Mouse (Mus musculus) neural tube, embryonic 15.5 days (tissue): Measurements from ENCODE around the gene Elmsan1. TPM values are rescaled to one million over a fixed set of nuclear protein-coding genes. Genes with fewer than 3 reads are reported as not detected.
"Not testable (repeated sequence)": the region's sequence is repeated elsewhere in the genome, so short reads cannot be mapped to it uniquely, and the experiment has no call there.

Source experiments
- ATAC-seq: fragments of 200-750 bp; cut with Nextera tagmentation; 2 replicates; pipeline ENCODE4 v1.8.0; 2017; ENCODE audit warnings: mild to moderate bottlenecking, moderate TSS enrichment, moderate library complexity; ENCODE audit not compliant: low FRiP score
- H3K27ac ChIP-seq: fragments of 300-500 bp; sonication (generic); replicated peaks from 2 replicates; pipeline ENCODE4 v1.5.1; 2015; ENCODE audit warnings: mild to moderate bottlenecking, inconsistent platforms
- H3K27me3 ChIP-seq: fragments of 300-500 bp; sonication (generic); replicated peaks from 2 replicates; pipeline ENCODE4 v1.6.1; 2015; ENCODE audit warnings: inconsistent platforms
- H3K36me3 ChIP-seq: fragments of 300-500 bp; sonication (generic); 2 replicates; pipeline ENCODE4 v1.6.1; 2015; ENCODE audit warnings: inconsistent platforms
- H3K4me1 ChIP-seq: fragments of 300-500 bp; sonication (generic); 2 replicates; pipeline ENCODE4 v1.6.1; 2015; ENCODE audit warnings: inconsistent platforms
- H3K4me2 ChIP-seq: fragments of 300-500 bp; sonication (generic); 2 replicates; pipeline ENCODE4 v1.6.1; 2015; ENCODE audit warnings: inconsistent platforms, mild to moderate bottlenecking, moderate library complexity
- H3K4me3 ChIP-seq: fragments of 300-500 bp; sonication (generic); replicated peaks from 2 replicates; pipeline ENCODE4 v1.5.1; 2015; ENCODE audit warnings: mild to moderate bottlenecking, inconsistent platforms
- H3K9ac ChIP-seq: fragments of 300-500 bp; sonication (generic); replicated peaks from 2 replicates; pipeline ENCODE4 v1.6.1; 2015; ENCODE audit warnings: mild to moderate bottlenecking, inconsistent platforms
- H3K9me3 ChIP-seq: fragments of 300-500 bp; sonication (generic); replicated peaks from 2 replicates; pipeline ENCODE4 v1.6.1; 2016; ENCODE audit warnings: inconsistent platforms
- WGBS: fragments of 180-500 bp; shearing (Covaris S2); methylation state at CpG from one replicate; pipeline ENCODE4 v1.1.7; 2015; ENCODE audit warnings: mixed read lengths; 5-methylcytosine and 5-hydroxymethylcytosine counted together
- polyA plus RNA-seq: library from polyadenylated mRNA; unstranded; fragments of >200 nt; fragmentation: Nextera tagmentation; extraction: Ambion mirVana; gene quantifications from 2 replicates; pipeline ENCODE4 v1.2.1, GENCODE M21; 2015

Gene Elmsan1
- polyA plus RNA-seq: 4.0 and 5.4 TPM in 2 replicates

GRCm38 (mm10) chr12:84218289-84219120 is at the start of gene Elmsan1:
Gene Elmsan1, minus strand, starts transcription at chr12:84218881.
- peak within 1 kb of the TSS; percentile 57 for H3K9ac ChIP-seq
- WGBS: under 1% methylated on average over 82 of the region's 82 CpGs
- 0 out of 2 replicates have a peak, but pooled peaks cover 5% of the 10 kb centered on the region for H3K27me3 ChIP-seq
- H3K4me1 ChIP-seq: peaks cover 55% of the 10 kb centered on the region
- no peaks in the 10 kb centered on the region for H3K9me3 ChIP-seq
- peak; percentile 80 for ATAC-seq
- H3K4me2 ChIP-seq: peak within 1 kb of the TSS; percentile 96
- no peaks in the 10 kb centered on the region for H3K36me3 ChIP-seq
- H3K27ac ChIP-seq: peak within 1 kb of the TSS; percentile 77
- H3K4me3 ChIP-seq: peak within 1 kb of the TSS; percentile 65

- H3K9me3 ChIP-seq: no peaks in the 10 kb centered on the region
- no peaks in the 10 kb centered on the region for H3K36me3 ChIP-seq
- no peak overlapping the region for H3K4me3 ChIP-seq
- no peak for ATAC-seq
- no peaks in the 10 kb centered on the region for H3K27me3 ChIP-seq
- no peak overlapping the region for H3K9ac ChIP-seq
- no peak overlapping the region for H3K27ac ChIP-seq
- H3K4me1 ChIP-seq: no peaks in the 10 kb centered on the region
- 70% methylated on average over 2 of the region's 2 CpGs for WGBS
- no peak overlapping the region for H3K4me2 ChIP-seq
These were observed 48.6 kb upstream of the Elmsan1 start for GRCm38 (mm10) chr12:84267264-84267663.

GRCm38 (mm10) chr12:84260363-84260762 is 41.7 kb upstream of the Elmsan1 start:
- Histone ChIP-seq H3K27ac (no peak overlapping the region), H3K27me3 (no peaks in the 10 kb centered on the region), H3K9me3 (no peaks in the 10 kb centered on the region), H3K36me3 (no peaks in the 10 kb centered on the region), H3K4me1 (no peaks in the 10 kb centered on the region), H3K9ac (no peak overlapping the region), H3K4me2 (no peak overlapping the region), H3K4me3 (no peak overlapping the region)
- WGBS: 28% methylated on average over 7 of the region's 7 CpGs
- no peak for ATAC-seq

GRCm38 (mm10) chr12:84254886-84255285 is 36.2 kb upstream of the Elmsan1 start:
- no peak for ATAC-seq
- Histone ChIP-seq H3K27ac (no peak overlapping the region), H3K9me3 (no peaks in the 10 kb centered on the region), H3K36me3 (no peaks in the 10 kb centered on the region), H3K4me2 (no peak overlapping the region), H3K9ac (no peak overlapping the region), H3K4me1 (no peaks in the 10 kb centered on the region), H3K4me3 (no peak overlapping the region), H3K27me3 (no peaks in the 10 kb centered on the region)
- WGBS: 79% methylated on average over 5 of the region's 5 CpGs

- Histone ChIP-seq H3K9me3 (no peaks in the 10 kb centered on the region), H3K9ac (no peak overlapping the region), H3K27me3 (no peaks in the 10 kb centered on the region), H3K4me1 (no peaks in the 10 kb centered on the region), H3K27ac (no peak overlapping the region), H3K36me3 (no peaks in the 10 kb centered on the region), H3K4me2 (no peak overlapping the region), H3K4me3 (no peak overlapping the region)
- 92% methylated on average over 5 of the region's 5 CpGs for WGBS
- no peak for ATAC-seq
These were observed 34.1 kb upstream of the Elmsan1 start for GRCm38 (mm10) chr12:84252811-84253210.

- no peak overlapping the region for H3K4me3 ChIP-seq
- WGBS: 7% methylated on average over 3 of the region's 3 CpGs
- no peak for ATAC-seq
- H3K4me1 ChIP-seq: no peaks in the 10 kb centered on the region
- no peak overlapping the region for H3K9ac ChIP-seq
- no peaks in the 10 kb centered on the region for H3K9me3 ChIP-seq
- no peak overlapping the region for H3K4me2 ChIP-seq
- no peaks in the 10 kb centered on the region for H3K36me3 ChIP-seq
- H3K27me3 ChIP-seq: no peaks in the 10 kb centered on the region
- no peak overlapping the region for H3K27ac ChIP-seq
These were observed 30.5 kb upstream of the Elmsan1 start for GRCm38 (mm10) chr12:84249217-84249616.

GRCm38 (mm10) chr12:84245683-84246082 is 27.0 kb upstream of the Elmsan1 start:
- Histone ChIP-seq H3K4me3 (no peak overlapping the region), H3K9me3 (no peaks in the 10 kb centered on the region), H3K27ac (no peak overlapping the region), H3K9ac (no peak overlapping the region), H3K27me3 (no peaks in the 10 kb centered on the region), H3K36me3 (no peaks in the 10 kb centered on the region), H3K4me2 (no peak overlapping the region), H3K4me1 (no peaks in the 10 kb centered on the region)
- no peak for ATAC-seq
- 64% methylated on average over 5 of the region's 5 CpGs for WGBS

GRCm38 (mm10) chr12:84243076-84243770 is 24.5 kb upstream of the Elmsan1 start:
- Histone ChIP-seq H3K36me3 (no peaks in the 10 kb centered on the region), H3K9me3 (no peaks in the 10 kb centered on the region), H3K27me3 (no peaks in the 10 kb centered on the region), H3K9ac (no peak overlapping the region), H3K4me2 (no peak overlapping the region), H3K27ac (no peak overlapping the region), H3K4me3 (no peak overlapping the region), H3K4me1 (no peaks in the 10 kb centered on the region)
- WGBS: 85% methylated on average over 7 of the region's 7 CpGs
- ATAC-seq: no peak

GRCm38 (mm10) chr12:84237036-84237435 is 18.4 kb upstream of the Elmsan1 start:
- H3K36me3 ChIP-seq, H3K4me1 ChIP-seq, ATAC-seq, H3K27ac ChIP-seq, H3K27me3 ChIP-seq, H3K4me2 ChIP-seq, H3K9ac ChIP-seq, H3K9me3 ChIP-seq, H3K4me3 ChIP-seq: not testable (repeated sequence)
- WGBS: 90% methylated on average over 5 of the region's 5 CpGs

- H3K27ac ChIP-seq: no peak overlapping the region
- WGBS: 86% methylated on average over 10 of the region's 10 CpGs
- no peak for ATAC-seq
- no peak overlapping the region for H3K4me2 ChIP-seq
- H3K9ac ChIP-seq: no peak overlapping the region
- H3K4me3 ChIP-seq: no peak overlapping the region
- H3K27me3 ChIP-seq: no peaks in the 10 kb centered on the region
- no peaks in the 10 kb centered on the region for H3K36me3 ChIP-seq
- no peaks in the 10 kb centered on the region for H3K4me1 ChIP-seq
- H3K9me3 ChIP-seq: no peaks in the 10 kb centered on the region
These were observed 17.5 kb upstream of the Elmsan1 start for GRCm38 (mm10) chr12:84235981-84236752.

- Histone ChIP-seq H3K9ac (no peak overlapping the region), H3K4me3 (no peak overlapping the region), H3K27me3 (no peaks in the 10 kb centered on the region), H3K9me3 (no peaks in the 10 kb centered on the region), H3K27ac (no peak overlapping the region), H3K36me3 (no peaks in the 10 kb centered on the region), H3K4me2 (no peak overlapping the region), H3K4me1 (no peaks in the 10 kb centered on the region)
- ATAC-seq: no peak
- WGBS: 95% methylated on average over 6 of the region's 6 CpGs
These were observed 16.9 kb upstream of the Elmsan1 start for GRCm38 (mm10) chr12:84235577-84235976.
